Mouse (Mus musculus): ENCODE measurements around the gene Zfp91.

GRCm38 (mm10) chr19:12801046-12801445 is 5.1 kb upstream of the Zfp91 start:
- TF ChIP-seq CTCF (IDR thresholded peaks at IDR 0.05; ENCODE audit: extremely low read depth, insufficient read depth, insufficient read length, insufficient replicate concordance) (no peak), POLR2A (IDR thresholded peaks at IDR 0.05; ENCODE audit: low read depth, low read length) (no peak)

All from spleen, adult 2 months (tissue).